Mouse (Mus musculus): Measurements from ENCODE around the gene Pigh. TPM values are rescaled to one million over a fixed set of nuclear protein-coding genes. Genes with fewer than 3 reads are reported as not detected.

Pigh gene
- total RNA-seq (2018; cell fraction: chromatin; rRNA removed), result 10 to 100 TPM in 4 of 26 experiments, 1 to 10 TPM in 20, under 1 TPM in 2; 0.99 to 16.4 (median 4.1) TPM
- total RNA-seq (2018; cell fraction: cytosol; rRNA removed), result 10 to 100 TPM in 19 of 26 experiments, 1 to 10 TPM in 7; 5.4 to 16.0 (median 12.1) TPM
- total RNA-seq (2018; cell fraction: nucleus; rRNA removed), result 10 to 100 TPM in 8 of 26 experiments, 1 to 10 TPM in 18; 1.8 to 19.6 (median 6.7) TPM
- polyA plus RNA-seq (2018), result 9.8 to 11.4 TPM (median 10.7 TPM) in 3 replicates

DNA sequence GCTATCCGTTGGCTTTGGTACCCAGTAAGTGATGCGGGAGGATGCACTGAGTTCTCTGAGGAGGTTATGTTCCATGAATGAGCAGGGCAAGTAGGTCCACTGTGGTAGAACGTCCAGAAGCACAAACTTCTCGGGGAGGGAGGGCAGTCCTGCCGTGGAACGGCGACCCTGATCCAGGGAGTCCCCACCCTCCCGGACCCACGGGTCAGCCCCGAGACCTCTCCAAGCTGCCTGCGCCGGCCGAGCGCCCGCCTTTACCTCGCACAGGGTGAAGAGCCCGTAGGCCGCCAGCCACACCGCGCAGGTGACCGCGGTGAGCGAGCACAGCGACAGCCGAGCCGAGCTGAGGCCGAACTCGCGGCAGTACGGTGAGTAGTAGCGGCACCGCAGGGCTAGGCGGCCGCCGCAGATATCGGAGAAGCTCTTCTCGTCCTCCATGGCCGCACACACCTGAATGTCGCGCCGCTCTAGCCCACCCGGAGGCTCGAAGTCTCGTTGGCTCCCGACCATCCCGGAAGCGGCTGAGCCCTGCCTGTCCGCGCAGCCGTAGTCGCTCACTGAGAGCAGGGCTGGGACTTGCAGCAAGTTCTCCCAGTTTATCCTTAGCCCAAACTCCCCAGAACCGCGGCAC is at the start of gene Pigh:
Gene Pigh (minus strand): TSS at position 470 of the 631 bp plus-strand sequence.
- WGBS (ENCODE audit: missing documents), result under 1% methylated on average over 50 of the region's 53 CpGs
- Histone ChIP-seq H3K4me3 (ENCODE audit: inconsistent target) (peak within 1 kb of the TSS; percentile 34), H3K36me3 (ENCODE audit: inconsistent target) (no peaks in the 10 kb centered on the region), H3K79me2 (ENCODE audit: inconsistent target) (no peaks in the 10 kb centered on the region), H3K27ac (no peak within 1 kb of the TSS)

DNA sequence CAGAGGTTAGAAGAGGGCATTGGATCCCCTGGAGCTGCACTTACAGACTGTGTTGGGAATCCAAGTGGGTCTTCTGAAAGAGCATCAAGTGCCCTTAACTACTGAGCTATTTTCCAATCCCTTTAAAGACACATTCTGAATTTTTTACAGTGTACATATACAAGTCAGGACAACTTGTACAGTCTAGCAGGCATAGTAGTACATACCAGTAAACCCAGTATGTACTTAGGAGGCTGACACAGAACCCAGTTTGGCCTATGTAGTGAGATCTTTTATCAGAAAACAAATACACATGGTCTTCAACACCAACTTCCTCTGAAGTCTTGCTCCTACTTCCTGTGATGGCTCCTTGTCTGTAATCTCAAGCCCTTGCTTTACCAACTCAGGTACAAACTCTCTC is 49.5 kb upstream of the Pigh start:
- Histone ChIP-seq H3K27ac (no peak overlapping the region), H3K36me3 (ENCODE audit: inconsistent target) (no peaks in the 10 kb centered on the region), H3K4me3 (ENCODE audit: inconsistent target) (no peak overlapping the region), H3K79me2 (ENCODE audit: inconsistent target) (no peaks in the 10 kb centered on the region)

DNA sequence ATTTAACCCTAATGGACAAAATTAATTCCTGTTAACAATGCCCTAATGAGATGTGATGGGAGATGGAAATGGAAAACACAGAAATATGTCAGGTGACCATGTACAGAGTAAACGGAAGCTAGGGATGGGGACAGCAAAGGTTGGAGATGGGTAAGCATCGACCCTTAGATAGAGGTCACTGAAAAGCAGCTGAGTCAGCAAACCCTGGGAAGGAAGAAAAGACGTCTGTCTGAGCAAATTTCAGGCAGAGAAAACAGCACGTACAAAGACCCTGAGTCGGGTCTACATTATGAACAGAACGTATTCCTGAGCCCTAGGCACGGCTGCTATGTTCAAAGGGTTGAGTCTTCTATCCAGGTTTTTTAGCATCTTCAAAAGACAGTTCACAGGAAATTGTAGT is 47.5 kb upstream of the Pigh start:
- Histone ChIP-seq H3K79me2 (ENCODE audit: inconsistent target) (no peaks in the 10 kb centered on the region), H3K4me3 (ENCODE audit: inconsistent target) (no peak overlapping the region), H3K36me3 (ENCODE audit: inconsistent target) (no peaks in the 10 kb centered on the region), H3K27ac (no peak overlapping the region)
- WGBS (ENCODE audit: missing documents), result 90% methylated on average over 7 of the region's 7 CpGs

DNA sequence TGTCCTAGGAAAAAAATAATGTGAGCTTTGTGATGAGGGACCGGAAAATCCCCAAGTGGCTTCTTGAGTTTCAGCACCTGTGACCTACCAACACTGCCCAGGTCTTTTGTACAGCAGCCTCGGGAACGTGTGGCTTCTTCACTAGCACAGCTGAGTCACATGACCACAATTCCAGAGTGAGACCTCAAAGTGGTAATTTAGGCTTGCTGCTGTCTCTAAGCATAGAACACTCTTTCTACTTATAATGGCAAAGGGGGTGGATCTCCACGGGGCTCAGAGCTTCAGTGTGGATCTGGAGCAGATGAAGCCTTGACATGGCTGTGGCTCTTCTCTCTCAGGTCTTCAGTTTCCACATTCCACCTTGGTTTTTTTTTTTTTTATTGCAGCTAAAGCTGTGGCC is 45.7 kb upstream of the Pigh start:
- Histone ChIP-seq H3K36me3 (ENCODE audit: inconsistent target) (no peaks in the 10 kb centered on the region), H3K4me3 (ENCODE audit: inconsistent target) (no peak overlapping the region), H3K27ac (no peak overlapping the region), H3K79me2 (ENCODE audit: inconsistent target) (no peaks in the 10 kb centered on the region)
- 62% methylated on average over 4 of the region's 4 CpGs for WGBS (ENCODE audit: missing documents)

DNA sequence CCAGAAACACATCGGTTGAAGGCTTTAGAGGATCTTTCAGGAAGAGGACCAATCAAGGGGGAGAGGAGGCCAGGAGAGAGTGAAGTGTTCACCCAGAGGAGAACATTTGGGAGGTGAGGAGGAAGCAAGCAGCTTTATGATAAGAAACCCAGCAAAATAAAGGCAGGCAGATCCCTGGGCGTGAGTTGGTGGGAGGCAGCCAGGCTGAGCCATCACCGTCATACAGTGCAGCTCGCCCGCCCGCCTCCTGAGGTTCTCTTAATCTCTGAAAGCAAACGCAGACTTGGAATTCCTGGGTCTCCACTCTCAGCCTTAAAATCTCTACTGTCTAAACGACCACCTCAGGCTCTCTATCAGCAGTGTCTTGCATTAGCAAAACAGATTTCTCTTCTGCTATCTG is 45.2 kb upstream of the Pigh start:
- Histone ChIP-seq H3K27ac (no peak overlapping the region), H3K4me3 (ENCODE audit: inconsistent target) (no peak overlapping the region), H3K79me2 (ENCODE audit: inconsistent target) (no peaks in the 10 kb centered on the region), H3K36me3 (ENCODE audit: inconsistent target) (no peaks in the 10 kb centered on the region)
- 72% methylated on average over 8 of the region's 8 CpGs for WGBS (ENCODE audit: missing documents)

DNA sequence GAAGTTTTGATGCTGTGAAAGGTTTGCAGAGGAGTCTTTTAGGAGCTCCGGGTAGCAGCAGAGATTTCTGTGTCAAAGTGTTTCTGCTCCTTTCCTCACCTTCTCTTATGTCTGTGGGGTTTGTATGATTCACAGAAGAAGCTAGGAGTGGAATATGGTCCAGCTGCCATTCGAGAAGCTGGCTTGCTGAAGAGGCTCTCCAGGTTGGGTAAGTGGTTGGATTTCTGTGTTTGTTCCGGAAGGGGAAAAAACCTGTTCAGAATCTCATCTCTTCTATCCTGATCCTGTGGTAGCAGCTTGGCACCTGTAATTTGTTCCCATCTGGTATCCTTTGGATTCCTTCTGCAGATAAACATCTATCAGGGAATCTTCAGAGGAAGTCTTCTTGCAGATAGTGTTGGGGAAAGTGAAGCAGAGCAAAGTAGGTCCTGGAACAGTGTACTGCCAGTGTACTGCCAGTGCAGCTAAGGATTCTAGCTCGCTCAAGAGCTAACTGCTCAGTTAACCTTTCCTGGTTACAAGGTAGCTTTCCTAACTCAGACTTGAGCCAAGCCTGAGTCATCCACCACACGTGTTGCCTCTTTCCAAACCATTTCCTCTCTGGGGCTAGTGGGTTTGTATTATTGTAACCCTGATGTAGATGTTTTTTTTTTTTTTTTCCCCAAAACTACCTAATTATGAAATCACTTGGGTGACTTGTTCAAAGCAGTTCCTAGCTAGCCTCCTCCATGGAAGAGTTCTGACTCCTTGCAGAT is 42.4 kb upstream of the Pigh start:
- Histone ChIP-seq H3K79me2 (ENCODE audit: inconsistent target) (no peaks in the 10 kb centered on the region), H3K4me3 (ENCODE audit: inconsistent target) (no peak overlapping the region), H3K27ac (no peak overlapping the region), H3K36me3 (ENCODE audit: inconsistent target) (no peaks in the 10 kb centered on the region)
- WGBS (ENCODE audit: missing documents), result 24% methylated on average over 5 of the region's 5 CpGs

DNA sequence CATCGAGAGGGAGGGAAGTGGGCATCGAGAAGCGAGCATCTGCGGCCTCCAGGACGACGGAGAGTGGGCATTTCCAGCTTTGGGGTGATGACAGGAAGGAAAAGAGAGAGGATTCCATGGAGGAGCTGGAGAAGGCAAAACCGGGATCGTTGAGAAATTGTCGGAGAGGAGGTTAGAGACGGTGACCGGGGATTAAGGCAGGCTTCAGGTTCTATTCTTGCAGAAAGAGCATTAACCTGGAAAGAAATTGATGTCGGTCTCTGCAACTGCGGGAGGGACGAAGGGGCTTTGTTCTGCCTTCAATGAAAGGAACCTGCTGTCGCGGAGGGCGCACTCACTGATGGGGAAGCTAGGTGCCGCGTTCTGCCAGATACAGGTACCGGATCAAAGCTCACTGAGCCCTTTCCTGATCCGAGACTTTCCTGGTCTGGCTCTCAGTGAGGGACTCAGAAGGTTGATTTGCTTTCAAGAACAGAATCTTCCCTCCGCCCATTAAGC is 41.8 kb upstream of the Pigh start:
- no peak overlapping the region for H3K4me3 ChIP-seq (ENCODE audit: inconsistent target)
- 5% methylated on average over 22 of the region's 22 CpGs for whole genome bisulfite sequencing (ENCODE audit: missing documents)

DNA sequence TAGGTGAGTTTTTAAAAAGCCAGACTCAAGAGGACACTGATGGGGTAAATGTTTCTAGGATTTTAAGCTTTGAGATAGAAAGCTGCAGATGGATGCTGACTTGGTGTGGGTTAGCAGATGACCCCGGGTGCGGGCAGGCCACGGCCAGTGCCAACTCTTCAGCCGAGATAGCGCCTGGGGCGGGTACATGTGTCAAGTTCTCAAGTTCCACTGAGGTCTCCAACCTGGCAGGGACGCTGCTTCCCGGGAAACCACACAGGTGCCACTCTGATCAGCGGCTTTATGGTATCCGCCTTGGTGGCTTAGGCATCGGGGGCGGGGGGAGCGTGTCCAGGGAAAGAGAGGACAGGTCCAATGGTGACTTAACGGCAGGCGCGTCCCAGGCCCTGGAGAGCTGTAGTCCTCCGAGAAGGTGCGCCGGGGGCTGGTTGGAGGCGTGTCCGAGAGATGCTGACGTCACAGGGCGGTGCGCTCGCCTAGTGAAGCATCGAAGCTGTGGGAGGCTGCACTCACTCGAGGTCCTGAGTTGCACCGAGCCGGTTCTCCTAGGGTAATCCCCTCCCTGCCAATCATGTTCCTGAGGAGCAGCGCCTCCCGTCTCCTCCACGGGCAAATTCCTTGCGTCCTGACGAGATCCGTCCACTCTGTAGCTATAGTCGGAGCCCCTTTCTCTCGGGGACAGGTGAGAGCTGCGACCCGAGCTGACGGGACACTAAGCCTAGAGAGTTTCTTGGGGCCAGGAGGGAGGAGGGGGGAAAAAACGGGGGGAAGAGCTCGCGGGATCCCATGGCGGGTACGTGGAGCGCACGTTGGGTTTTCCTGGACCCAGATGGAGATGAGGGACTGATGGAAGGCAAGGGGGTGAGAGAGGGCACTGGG is 41.1 kb upstream of the Pigh start, which contains the start of gene Arg2:
Gene Arg2 (plus strand): TSS at position 479 of the 879 bp plus-strand sequence.
- H3K79me2 ChIP-seq (ENCODE audit: inconsistent target), result no peaks in the 10 kb centered on the region
- no peak within 1 kb of the TSS for H3K27ac ChIP-seq
- no peak within 1 kb of the TSS for H3K4me3 ChIP-seq (ENCODE audit: inconsistent target)
- H3K36me3 ChIP-seq (ENCODE audit: inconsistent target), result no peaks in the 10 kb centered on the region
- WGBS (ENCODE audit: missing documents), result 5% methylated on average over 47 of the region's 47 CpGs

More for the DNA sequence above, 41.8 kb upstream of the Pigh start:
- Histone ChIP-seq H3K79me2 (ENCODE audit: inconsistent target) (no peaks in the 10 kb centered on the region), H3K36me3 (ENCODE audit: inconsistent target) (no peaks in the 10 kb centered on the region), H3K27ac (no peak overlapping the region)

DNA sequence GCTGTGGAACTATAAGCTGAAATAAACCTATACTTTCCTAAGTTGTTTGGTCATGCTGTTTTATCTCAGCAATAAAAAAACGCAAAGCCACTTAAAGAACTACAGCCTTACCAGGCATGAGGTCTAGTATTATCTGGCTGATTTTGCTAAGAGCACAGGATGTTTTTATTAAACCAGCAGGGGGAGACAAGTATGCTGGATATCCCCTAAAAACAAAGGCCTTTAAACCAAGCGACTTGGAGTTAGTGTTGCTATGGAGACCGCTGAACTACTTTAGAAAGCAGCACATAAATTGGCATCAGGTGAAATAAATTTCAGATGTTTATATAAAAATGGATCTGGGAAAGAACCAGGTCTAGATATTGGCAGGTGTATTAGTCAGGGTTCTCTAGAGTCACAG is 33.4 kb upstream of the Pigh start:
- Histone ChIP-seq H3K36me3 (ENCODE audit: inconsistent target) (no peaks in the 10 kb centered on the region), H3K27ac (no peak overlapping the region), H3K79me2 (ENCODE audit: inconsistent target) (no peaks in the 10 kb centered on the region), H3K4me3 (ENCODE audit: inconsistent target) (no peak overlapping the region)
- WGBS (ENCODE audit: missing documents), result 43% methylated on average over 3 of the region's 3 CpGs

DNA sequence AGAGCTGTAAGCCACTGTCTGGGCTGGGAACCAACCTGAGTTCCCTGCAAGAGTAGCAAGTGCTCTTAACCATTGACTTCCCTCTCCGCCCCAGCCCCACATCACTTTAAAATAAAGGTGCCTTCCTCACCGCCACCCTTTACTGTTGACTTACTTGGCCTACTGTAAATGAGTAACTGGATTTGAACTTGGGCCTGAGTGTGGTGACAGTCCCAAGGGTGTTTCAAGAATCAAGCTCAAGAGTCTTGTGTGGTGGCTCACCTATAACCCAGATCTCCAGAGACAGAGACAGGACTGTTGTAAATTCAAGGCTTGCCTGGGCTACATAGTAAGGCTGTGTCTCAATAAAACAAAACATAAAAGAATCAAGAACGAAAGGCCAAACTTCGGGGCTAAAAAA is 29.5 kb upstream of the Pigh start:
- H3K4me3 ChIP-seq (ENCODE audit: inconsistent target), result no peak overlapping the region
- no peak overlapping the region for H3K27ac ChIP-seq
- 90% methylated on average over 4 of the region's 4 CpGs for WGBS (ENCODE audit: missing documents)
- no peaks in the 10 kb centered on the region for H3K36me3 ChIP-seq (ENCODE audit: inconsistent target)
- H3K79me2 ChIP-seq (ENCODE audit: inconsistent target), result no peaks in the 10 kb centered on the region

DNA sequence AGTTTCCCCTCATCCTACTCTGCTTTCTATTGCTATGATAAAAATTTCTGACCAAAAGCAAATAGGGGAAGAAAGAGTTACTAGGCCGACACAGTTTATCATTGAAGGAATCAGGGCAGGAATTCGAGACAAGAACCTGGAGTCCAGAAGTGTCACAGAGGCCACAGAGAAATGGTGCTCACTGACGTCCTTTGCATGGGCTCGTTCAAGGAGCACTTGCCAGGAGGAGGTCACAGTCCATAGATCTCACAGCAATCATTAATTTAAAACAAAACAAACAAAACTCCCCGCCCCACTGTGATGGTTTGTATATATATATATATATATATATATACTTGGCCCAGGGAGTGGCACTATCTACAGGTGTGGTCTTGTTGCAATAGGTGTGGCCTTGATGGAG is 15.9 kb upstream of the Pigh start:
- H3K79me2 ChIP-seq (ENCODE audit: inconsistent target), result no peaks in the 10 kb centered on the region
- no peak overlapping the region for H3K4me3 ChIP-seq (ENCODE audit: inconsistent target)
- no peak overlapping the region for H3K27ac ChIP-seq
- WGBS (ENCODE audit: missing documents), result 100% methylated on average over 4 of the region's 5 CpGs
- H3K36me3 ChIP-seq (ENCODE audit: inconsistent target), result no peaks in the 10 kb centered on the region

DNA sequence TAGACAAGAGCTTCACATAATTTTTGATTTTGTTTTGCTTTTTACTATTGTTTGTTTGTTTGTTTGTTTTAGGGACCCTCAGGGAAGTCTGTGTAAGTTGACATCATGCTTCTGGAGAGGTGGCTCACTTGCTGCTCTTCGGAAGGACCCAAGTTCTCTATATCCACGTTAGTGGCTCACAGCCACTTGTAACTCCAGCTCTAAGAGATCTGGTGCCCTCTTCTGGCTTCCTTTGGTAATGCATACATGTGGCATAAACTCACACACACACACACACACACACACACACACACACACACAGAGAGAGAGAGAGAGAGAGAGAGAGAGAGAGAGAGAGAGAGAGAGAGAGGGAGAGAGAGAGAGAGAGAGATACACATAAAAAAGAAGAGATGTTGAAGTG is 15.1 kb upstream of the Pigh start:
- Histone ChIP-seq H3K4me3 (ENCODE audit: inconsistent target) (no peak overlapping the region), H3K79me2 (ENCODE audit: inconsistent target) (no peaks in the 10 kb centered on the region), H3K36me3 (ENCODE audit: inconsistent target) (no peaks in the 10 kb centered on the region), H3K27ac (no peak overlapping the region)
- 66% methylated on average over 2 of the region's 2 CpGs for WGBS (ENCODE audit: missing documents)

DNA sequence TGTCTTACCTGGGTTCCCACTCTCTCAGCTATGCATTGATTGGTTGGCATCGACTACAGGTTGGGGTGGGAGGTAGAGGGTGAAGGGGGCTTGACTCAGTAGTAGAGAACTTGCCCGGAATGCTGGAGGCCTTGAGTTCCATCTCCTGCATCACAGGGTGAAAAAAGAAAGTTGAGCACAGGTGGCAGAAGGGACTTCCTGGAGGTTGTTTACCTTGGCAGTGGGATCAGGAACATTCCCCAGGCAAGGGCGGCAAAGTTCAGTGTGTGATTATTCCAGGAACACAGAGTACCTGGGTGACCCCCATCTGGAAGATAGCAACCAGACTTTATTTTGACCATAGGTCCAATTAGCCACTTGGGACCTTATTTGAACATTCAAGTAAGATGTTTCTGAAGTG is 14.3 kb upstream of the Pigh start:
- Histone ChIP-seq H3K36me3 (ENCODE audit: inconsistent target) (no peaks in the 10 kb centered on the region), H3K4me3 (ENCODE audit: inconsistent target) (no peak overlapping the region), H3K79me2 (ENCODE audit: inconsistent target) (no peaks in the 10 kb centered on the region), H3K27ac (no peak overlapping the region)
- WGBS (ENCODE audit: missing documents), result 88% methylated on average over 3 of the region's 3 CpGs

DNA sequence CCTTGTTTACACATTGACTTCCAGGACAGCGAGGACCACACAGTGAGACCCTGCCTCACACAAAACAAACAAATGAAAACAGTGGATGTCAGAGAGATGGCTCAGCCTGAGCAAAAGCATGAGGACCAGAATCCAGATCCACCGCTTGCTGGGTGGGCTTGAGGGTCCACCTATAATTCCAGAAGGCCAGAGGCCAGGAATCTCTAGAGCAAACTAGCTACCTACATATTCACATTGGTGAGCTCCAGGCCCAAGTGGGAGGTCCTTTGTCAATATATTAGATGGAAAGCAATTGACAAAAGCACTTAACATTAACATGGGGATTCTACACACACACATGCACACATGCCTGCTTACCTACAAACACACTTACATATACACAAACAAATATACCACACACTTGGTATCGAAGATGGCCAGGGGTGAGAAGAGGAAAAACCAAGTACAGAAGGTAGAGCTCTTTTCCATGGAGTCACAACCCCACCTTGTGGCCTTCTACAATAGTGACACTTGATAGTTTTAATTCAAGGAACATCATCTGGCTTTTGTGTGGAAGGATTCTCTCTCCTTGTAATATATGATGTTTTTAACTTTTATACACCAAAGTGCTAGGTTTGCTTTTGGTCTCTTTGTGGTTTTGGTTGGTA is 7.8 kb upstream of the Pigh start:
- Histone ChIP-seq H3K36me3 (ENCODE audit: inconsistent target) (no peaks in the 10 kb centered on the region), H3K79me2 (ENCODE audit: inconsistent target) (no peaks in the 10 kb centered on the region)
- WGBS (ENCODE audit: missing documents), result 54% methylated on average over 2 of the region's 3 CpGs

More for the DNA sequence above, 7.8 kb upstream of the Pigh start:
- no peak overlapping the region for H3K27ac ChIP-seq
- H3K4me3 ChIP-seq (ENCODE audit: inconsistent target), result no peak overlapping the region

All from macrophage (primary cell).